Mouse (Mus musculus) activated CD4-positive, CD25-positive, alpha-beta regulatory T cell, adult 9 weeks (primary cell): ENCODE results near the gene Hist2h2ac. TPM values are rescaled to one million over a fixed set of nuclear protein-coding genes. Genes with fewer than 3 reads are reported as not detected.

Source experiments
- polyA plus RNA-seq: library from polyadenylated mRNA; unstranded; fragments of 100-300 nt; shearing (Covaris generic); gene quantifications from one replicate; pipeline ENCODE4 v1.2.1, GENCODE M21; 2017

The Hist2h2ac gene
- 7.6 TPM for polyA plus RNA-seq

GRCm38 (mm10) chr3:96220765-96221639 lies at the start of gene Hist2h2ac, which contains the start of gene Hist2h2be:
Gene Hist2h2ac, minus strand, starts transcription at chr3:96220880.
Gene Hist2h2be, plus strand, starts transcription at chr3:96221119.

GRCm38 (mm10) chr3:96269511-96270474 lies 49.1 kb upstream of the Hist2h2ac start, which contains the start of gene Hist2h2bb:
Gene Hist2h2bb, plus strand, starts transcription at chr3:96269752.

GRCm38 (mm10) chr3:96268051-96268775 lies 47.5 kb upstream of the Hist2h2ac start, which contains the start of gene Hist2h3b:
Gene Hist2h3b, plus strand, starts transcription at chr3:96268654.

GRCm38 (mm10) chr3:96262979-96263550 lies 42.4 kb upstream of the Hist2h2ac start, which contains the start of gene Hist2h4:
Gene Hist2h4, minus strand, starts transcription at chr3:96263311.

GRCm38 (mm10) chr3:96246427-96246856 lies 25.8 kb upstream of the Hist2h2ac start, which contains the start of gene Hist2h3c1:
Gene Hist2h3c1, plus strand, starts transcription at chr3:96246685.

GRCm38 (mm10) chr3:96245003-96245886 lies 24.6 kb upstream of the Hist2h2ac start, which contains the start of gene Hist2h2aa1:
Gene Hist2h2aa1, plus strand, starts transcription at chr3:96245497.

GRCm38 (mm10) chr3:96239949-96240798 lies 19.5 kb upstream of the Hist2h2ac start, which contains the start of gene Hist2h2aa2:
Gene Hist2h2aa2, minus strand, starts transcription at chr3:96240276.

GRCm38 (mm10) chr3:96238954-96239793 lies 18.5 kb upstream of the Hist2h2ac start, which contains the start of gene Hist2h3c2:
Gene Hist2h3c2, minus strand, starts transcription at chr3:96239127.

GRCm38 (mm10) chr3:96219661-96220130 lies 984 bp downstream of the Hist2h2ac start, which contains the start of the genes Bola1 and Hist2h2ab:
Gene Bola1, minus strand, starts transcription at chr3:96219709.
Gene Hist2h2ab, plus strand, starts transcription at chr3:96219865.

GRCm38 (mm10) chr3:96180727-96181477 lies 39.8 kb downstream of the Hist2h2ac start, which contains the start of gene Sv2a:
Gene Sv2a, plus strand, starts transcription at chr3:96181151.

GRCm38 (mm10) chr3:96172197-96173178 lies 48.2 kb downstream of the Hist2h2ac start, which contains the start of gene Sf3b4:
Gene Sf3b4, plus strand, starts transcription at chr3:96172332.

